Mouse (Mus musculus) limb, embryonic 10.5 days (tissue): ENCODE data around the gene Wnk2. TPM values are rescaled to one million over a fixed set of nuclear protein-coding genes. Genes with fewer than 3 reads are reported as not detected.

Source experiments
- DNase-seq: peaks from one replicate; pipeline ENCODE4 v3.0.0-alpha.2; 2017; ENCODE audit warnings: low spot score
- H3K27ac ChIP-seq: fragments of 300-500 bp; sonication (generic); 2 replicates; pipeline ENCODE4 v1.5.1; 2016; ENCODE audit warnings: mild to moderate bottlenecking
- H3K27me3 ChIP-seq: fragments of 300-500 bp; sonication (generic); 2 replicates; pipeline ENCODE4 v1.6.1; 2016; ENCODE audit warnings: low read depth, mild to moderate bottlenecking; ENCODE audit not compliant: poor library complexity, severe bottlenecking
- H3K36me3 ChIP-seq: fragments of 300-500 bp; sonication (generic); 2 replicates; pipeline ENCODE4 v1.6.1; 2016; ENCODE audit warnings: mild to moderate bottlenecking, moderate library complexity
- H3K4me1 ChIP-seq: fragments of 300-500 bp; sonication (generic); 2 replicates; pipeline ENCODE4 v1.6.1; 2016
- H3K4me3 ChIP-seq: fragments of 300-500 bp; sonication (generic); 2 replicates; pipeline ENCODE4 v1.5.1; 2016; ENCODE audit warnings: mild to moderate bottlenecking, moderate library complexity
- H3K9me3 ChIP-seq: fragments of 300-500 bp; sonication (generic); replicated peaks from 2 replicates; pipeline ENCODE4 v1.6.1; 2016; ENCODE audit warnings: mild to moderate bottlenecking
- WGBS: fragments of 180-500 bp; shearing (Covaris S2); methylation state at CpG from one replicate; pipeline ENCODE4 v1.1.7; 2016; 5-methylcytosine and 5-hydroxymethylcytosine counted together
- polyA plus RNA-seq: library from polyadenylated mRNA; unstranded; fragments of >200 nt; fragmentation: Nextera tagmentation; extraction: Ambion mirVana; gene quantifications from 2 replicates; pipeline ENCODE4 v1.2.1, GENCODE M21; 2016

Gene Wnk2
- polyA plus RNA-seq, 1 experiment from 2014 or later: 1.3 TPM

- H3K27ac ChIP-seq: peak overlapping the region; percentile 46
- H3K9me3 ChIP-seq: no peaks in the 10 kb centered on the region
- WGBS: under 1% methylated on average over 30 of the region's 44 CpGs
- no peak for DNase-seq
- no peaks in the 10 kb centered on the region for H3K36me3 ChIP-seq
- peaks cover 87% of the 10 kb centered on the region for H3K27me3 ChIP-seq
- H3K4me3 ChIP-seq: peak overlapping the region; percentile 68
- peaks cover 25% of the 10 kb centered on the region for H3K4me1 ChIP-seq
These were observed 1.2 kb downstream of the Wnk2 start for GRCm38 (mm10) chr13:49146698-49147006.

GRCm38 (mm10) chr13:49146040-49146697 is 1.6 kb downstream of the Wnk2 start:
- peak; percentile 53 for DNase-seq
- Histone ChIP-seq H3K27me3 (peaks cover 85% of the 10 kb centered on the region), H3K4me1 (peaks cover 25% of the 10 kb centered on the region), H3K27ac (no peak overlapping the region), H3K36me3 (no peaks in the 10 kb centered on the region), H3K9me3 (no peaks in the 10 kb centered on the region), H3K4me3 (peak overlapping the region; percentile 68)
- 21% methylated on average over 17 of the region's 17 CpGs for WGBS

DNA sequence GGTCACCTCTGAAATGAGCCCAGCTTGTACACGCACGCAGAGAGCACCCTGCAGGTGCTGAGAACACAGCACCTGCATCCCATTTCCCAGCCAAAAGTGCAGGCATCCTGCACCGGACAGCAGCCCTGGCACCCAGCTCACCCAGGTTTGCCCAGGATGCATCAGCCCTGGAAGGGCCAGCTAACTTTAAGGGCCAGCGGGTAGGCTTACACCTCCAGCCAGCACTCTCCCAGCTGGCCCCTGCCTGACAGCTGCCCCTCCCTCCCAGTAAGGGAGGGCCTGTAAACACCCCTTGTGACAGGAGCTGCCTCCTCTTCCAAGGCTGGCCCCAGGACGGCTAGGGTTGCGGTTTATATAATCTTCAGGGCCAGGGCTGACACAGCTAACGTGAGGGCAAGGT is 2.4 kb downstream of the Wnk2 start:
- Histone ChIP-seq H3K9me3 (no peaks in the 10 kb centered on the region), H3K36me3 (no peaks in the 10 kb centered on the region), H3K4me3 (no peak overlapping the region), H3K27ac (no peak overlapping the region), H3K27me3 (peaks cover 77% of the 10 kb centered on the region), H3K4me1 (peaks cover 25% of the 10 kb centered on the region)
- WGBS: 26% methylated on average over 7 of the region's 7 CpGs
- peak; percentile 36 for DNase-seq

- no peaks in the 10 kb centered on the region for H3K9me3 ChIP-seq
- DNase-seq: no peak
- peaks cover 68% of the 10 kb centered on the region for H3K27me3 ChIP-seq
- 57% methylated on average over 6 of the region's 6 CpGs for WGBS
- no peak overlapping the region for H3K27ac ChIP-seq
- peaks cover 25% of the 10 kb centered on the region for H3K4me1 ChIP-seq
- no peaks in the 10 kb centered on the region for H3K36me3 ChIP-seq
- no peak overlapping the region for H3K4me3 ChIP-seq
These were observed 3.4 kb downstream of the Wnk2 start for GRCm38 (mm10) chr13:49144451-49144850.

DNA sequence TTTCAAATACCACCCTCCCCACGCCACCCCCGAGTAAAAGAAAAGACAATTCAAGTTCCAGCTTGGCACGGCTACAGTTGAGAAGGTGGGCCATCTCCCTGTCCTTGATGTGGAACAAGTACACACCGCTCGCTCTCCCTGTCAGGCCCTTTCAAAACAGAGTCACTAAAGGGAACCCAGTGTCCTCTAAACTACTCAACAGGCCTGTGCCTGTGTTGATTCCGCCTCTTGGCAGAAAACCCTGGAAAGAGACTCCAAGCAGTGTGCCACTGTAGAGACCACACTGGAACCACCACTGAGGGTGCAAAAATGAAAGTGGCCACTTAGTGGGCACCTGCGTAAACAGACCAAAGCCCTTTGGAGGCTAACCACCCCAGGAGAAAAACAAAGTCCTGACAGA is 4.5 kb downstream of the Wnk2 start:
- WGBS: 91% methylated on average over 7 of the region's 7 CpGs
- Histone ChIP-seq H3K4me1 (peaks cover 24% of the 10 kb centered on the region), H3K27me3 (peaks cover 56% of the 10 kb centered on the region), H3K9me3 (no peaks in the 10 kb centered on the region), H3K36me3 (no peaks in the 10 kb centered on the region), H3K4me3 (no peak overlapping the region), H3K27ac (no peak overlapping the region)
- DNase-seq: no peak

DNA sequence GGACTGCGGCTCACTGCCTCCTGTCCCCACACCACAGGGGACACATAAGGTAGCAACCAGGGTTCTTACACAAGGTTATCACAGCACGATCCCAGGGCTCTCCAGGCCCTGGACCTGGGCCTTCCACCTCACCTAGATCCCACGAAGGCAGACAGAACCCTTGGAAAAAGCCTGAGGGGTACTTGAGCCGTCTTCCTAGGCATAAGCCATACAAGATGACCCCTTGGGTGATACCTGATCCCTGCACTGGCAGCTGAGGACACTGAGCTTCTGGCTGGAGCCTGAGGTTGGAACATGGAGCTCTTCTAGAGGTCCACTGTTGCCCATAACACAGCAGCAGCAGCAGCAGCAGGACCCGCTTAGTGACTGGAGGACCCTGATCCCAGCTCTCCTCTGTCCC is 5.4 kb downstream of the Wnk2 start:
- H3K36me3 ChIP-seq: no peaks in the 10 kb centered on the region
- peaks cover 47% of the 10 kb centered on the region for H3K27me3 ChIP-seq
- no peak overlapping the region for H3K4me3 ChIP-seq
- H3K27ac ChIP-seq: no peak overlapping the region
- WGBS: 82% methylated on average over 5 of the region's 5 CpGs
- no peak for DNase-seq
- no peaks in the 10 kb centered on the region for H3K9me3 ChIP-seq
- peaks cover 15% of the 10 kb centered on the region for H3K4me1 ChIP-seq

DNA sequence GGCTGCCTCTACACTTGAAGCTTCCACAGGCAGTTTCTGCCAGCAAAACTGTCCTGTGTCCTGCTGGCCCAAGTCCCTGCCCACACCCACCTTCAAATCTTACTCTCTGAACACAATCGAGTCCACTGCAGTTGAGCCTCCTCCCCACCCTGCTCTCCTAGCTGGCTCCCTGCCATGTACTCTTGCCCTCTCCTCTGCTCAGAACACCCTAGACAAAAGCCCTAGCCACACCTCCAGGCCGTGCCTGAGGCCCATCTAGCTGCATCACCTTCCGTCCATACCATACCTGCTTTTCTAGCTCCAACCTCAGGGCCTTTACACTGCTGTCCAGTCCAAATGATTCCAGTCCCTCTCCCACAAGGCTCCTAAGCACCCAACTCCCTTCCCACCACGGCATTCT is 7.2 kb downstream of the Wnk2 start:
- Histone ChIP-seq H3K9me3 (no peaks in the 10 kb centered on the region), H3K36me3 (no peaks in the 10 kb centered on the region), H3K27ac (no peak overlapping the region), H3K4me1 (no peaks in the 10 kb centered on the region), H3K4me3 (no peak overlapping the region), H3K27me3 (peaks cover 29% of the 10 kb centered on the region)
- DNase-seq: no peak
- 89% methylated on average over 4 of the region's 4 CpGs for WGBS

DNA sequence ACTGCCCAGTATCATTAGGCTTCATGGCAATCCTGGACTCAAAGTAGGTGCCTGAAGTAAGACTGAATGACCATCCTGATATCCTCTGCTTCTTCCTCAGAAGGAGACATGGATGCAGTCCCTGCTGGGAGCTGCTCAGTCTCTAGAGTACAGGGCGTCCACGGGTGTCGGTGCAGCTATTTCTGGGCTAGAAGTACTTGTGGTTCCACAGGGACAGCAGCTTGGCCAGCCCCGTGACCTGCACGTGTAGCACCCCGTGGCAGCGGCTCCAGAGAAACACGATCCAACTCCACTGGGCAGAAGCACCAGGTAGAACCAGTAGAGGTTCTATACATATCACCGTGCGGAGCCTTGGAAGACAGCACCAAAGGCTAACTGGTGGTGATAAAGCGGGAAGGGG is 13.3 kb downstream of the Wnk2 start:
- no peaks in the 10 kb centered on the region for H3K9me3 ChIP-seq
- H3K4me3 ChIP-seq: no peak overlapping the region
- H3K36me3 ChIP-seq: no peaks in the 10 kb centered on the region
- no peaks in the 10 kb centered on the region for H3K27me3 ChIP-seq
- no peak overlapping the region for H3K27ac ChIP-seq
- peaks cover 17% of the 10 kb centered on the region for H3K4me1 ChIP-seq
- 93% methylated on average over 11 of the region's 11 CpGs for WGBS
- DNase-seq: no peak

- WGBS: 82% methylated on average over 4 of the region's 4 CpGs
- no peaks in the 10 kb centered on the region for H3K27me3 ChIP-seq
- H3K36me3 ChIP-seq: no peaks in the 10 kb centered on the region
These were observed 14.7 kb downstream of the Wnk2 start for GRCm38 (mm10) chr13:49133125-49133524.

DNA sequence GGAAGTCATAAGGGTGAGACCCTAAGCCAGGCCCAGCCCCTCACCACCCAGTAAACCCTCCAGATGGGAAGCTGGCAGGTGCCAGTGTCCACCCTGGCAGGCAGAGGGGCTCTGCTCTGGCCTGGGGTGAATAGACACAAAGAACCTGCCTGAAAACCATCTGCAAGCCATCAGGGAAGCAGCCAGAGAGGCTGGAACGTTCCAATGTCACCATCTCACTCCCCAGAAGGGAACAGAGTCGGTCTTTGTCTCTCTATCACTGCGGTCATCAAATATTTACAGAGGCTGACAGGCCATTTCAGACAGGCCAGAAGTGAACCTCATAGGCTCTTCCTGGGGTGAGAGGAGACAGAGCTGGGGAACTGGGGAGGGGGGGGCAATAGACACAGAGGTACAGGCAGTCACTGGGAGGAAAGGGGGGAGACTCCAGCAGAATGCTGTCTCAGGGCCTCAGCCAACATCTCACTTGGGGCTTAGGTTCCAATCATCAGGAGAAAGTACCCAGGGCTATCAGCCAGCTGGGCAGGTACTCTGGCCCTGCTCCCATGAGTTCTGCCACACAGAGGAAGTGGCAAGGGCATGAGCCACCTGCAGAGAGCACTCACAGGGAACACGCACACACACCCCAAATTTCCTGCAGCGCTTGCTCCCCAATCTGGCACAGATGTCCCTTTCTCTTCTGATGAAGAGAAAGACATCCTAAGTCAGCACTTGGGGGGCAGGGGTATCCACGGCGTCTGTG is 15.7 kb downstream of the Wnk2 start:
- H3K27me3 ChIP-seq: no peaks in the 10 kb centered on the region
- WGBS: 84% methylated on average over 7 of the region's 7 CpGs
- no peak overlapping the region for H3K27ac ChIP-seq
- peaks cover 21% of the 10 kb centered on the region for H3K4me1 ChIP-seq
- no peak for DNase-seq
- no peak overlapping the region for H3K4me3 ChIP-seq
- no peaks in the 10 kb centered on the region for H3K36me3 ChIP-seq
- no peaks in the 10 kb centered on the region for H3K9me3 ChIP-seq

More at GRCm38 (mm10) chr13:49133125-49133524, 14.7 kb downstream of the Wnk2 start:
- Histone ChIP-seq H3K9me3 (no peaks in the 10 kb centered on the region), H3K27ac (no peak overlapping the region), H3K4me1 (peaks cover 17% of the 10 kb centered on the region), H3K4me3 (no peak overlapping the region)
- DNase-seq: no peak

DNA sequence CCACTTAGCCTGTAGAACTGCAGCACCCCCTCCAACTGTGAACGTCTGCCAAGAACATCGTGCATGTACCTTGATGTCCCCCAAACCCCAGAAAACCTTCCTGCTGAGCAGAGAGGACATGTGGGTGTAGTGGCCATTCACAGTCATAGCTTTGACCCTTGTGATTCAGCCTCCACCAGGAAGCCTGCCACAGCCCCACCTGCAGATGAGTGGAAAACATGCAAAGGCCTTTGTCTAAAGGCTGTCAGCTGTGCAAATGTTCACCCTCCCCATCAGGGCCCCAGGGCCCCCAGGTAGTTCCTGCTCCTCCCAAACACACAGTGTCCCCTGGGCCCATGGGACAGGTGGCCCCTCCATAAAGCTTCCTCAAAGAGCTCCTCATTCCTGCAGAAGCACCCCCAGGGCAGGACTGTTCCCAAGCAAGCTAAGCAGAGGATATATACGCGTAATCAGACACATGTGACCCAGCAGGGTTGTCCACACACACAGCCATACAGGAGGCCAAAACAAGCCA is 16.4 kb downstream of the Wnk2 start:
- H3K36me3 ChIP-seq: no peaks in the 10 kb centered on the region
- DNase-seq: no peak
- H3K4me3 ChIP-seq: no peak overlapping the region
- no peaks in the 10 kb centered on the region for H3K27me3 ChIP-seq
- H3K9me3 ChIP-seq: no peaks in the 10 kb centered on the region
- 84% methylated on average over 4 of the region's 4 CpGs for WGBS
- H3K27ac ChIP-seq: 0 out of 2 replicates have a peak overlapping the region, but pooled peaks have one; percentile 5
- peaks cover 21% of the 10 kb centered on the region for H3K4me1 ChIP-seq

- Histone ChIP-seq H3K4me3 (no peak overlapping the region), H3K4me1 (peaks cover 21% of the 10 kb centered on the region), H3K36me3 (no peaks in the 10 kb centered on the region), H3K27me3 (no peaks in the 10 kb centered on the region), H3K27ac (no peak overlapping the region), H3K9me3 (no peaks in the 10 kb centered on the region)
- DNase-seq: no peak
- WGBS: 26% methylated on average over 4 of the region's 4 CpGs
These were observed 18.0 kb downstream of the Wnk2 start for GRCm38 (mm10) chr13:49129845-49130244.

DNA sequence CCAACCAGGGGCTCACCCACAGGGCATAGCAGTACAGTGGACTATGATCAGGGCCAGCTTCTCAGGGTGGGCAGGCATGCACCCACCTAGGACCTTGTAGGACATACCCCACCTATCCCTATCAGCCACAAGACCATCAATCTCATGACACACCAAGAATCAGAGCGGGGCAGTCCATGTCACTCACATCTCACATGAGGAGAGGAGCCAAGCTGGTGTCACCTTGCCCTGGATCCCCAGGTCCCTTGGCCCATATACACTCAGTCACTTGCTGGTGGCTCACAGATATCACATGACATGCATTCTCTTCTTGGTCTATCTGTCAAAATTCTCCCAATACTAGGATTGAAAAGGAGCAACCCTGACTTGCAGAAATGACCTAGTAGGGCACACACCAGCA is 18.7 kb downstream of the Wnk2 start:
- Histone ChIP-seq H3K4me3 (no peak overlapping the region), H3K27me3 (no peaks in the 10 kb centered on the region), H3K9me3 (no peaks in the 10 kb centered on the region), H3K27ac (no peak overlapping the region), H3K4me1 (peaks cover 21% of the 10 kb centered on the region), H3K36me3 (no peaks in the 10 kb centered on the region)
- 83% methylated on average over 1 of the region's 1 CpGs for WGBS
- DNase-seq: no peak
